Mouse (Mus musculus) embryonic fibroblast, embryonic 13.5 days (primary cell): Measurements from ENCODE around the gene Fam83b.

Source experiments
- CTCF ChIP-seq: IDR thresholded peaks from 2 replicates; pipeline ENCODE4 v1.5.1; 2011; ENCODE audit warnings: mild to moderate bottlenecking, control low read depth, low read length, moderate library complexity, borderline replicate concordance; ENCODE audit not compliant: insufficient read depth
- POLR2A ChIP-seq: IDR thresholded peaks from 2 replicates; pipeline ENCODE4 v1.6.1; 2011; ENCODE audit warnings: low read depth, mild to moderate bottlenecking, control low read depth, low read length, moderate library complexity

GRCm38 (mm10) chr9:76531368-76531767, 35.5 kb downstream of the Fam83b start:
- no peak for TF ChIP-seq CTCF
- no peak for TF ChIP-seq POLR2A
